Mouse (Mus musculus): ENCODE results near the gene Ocln.

DNA sequence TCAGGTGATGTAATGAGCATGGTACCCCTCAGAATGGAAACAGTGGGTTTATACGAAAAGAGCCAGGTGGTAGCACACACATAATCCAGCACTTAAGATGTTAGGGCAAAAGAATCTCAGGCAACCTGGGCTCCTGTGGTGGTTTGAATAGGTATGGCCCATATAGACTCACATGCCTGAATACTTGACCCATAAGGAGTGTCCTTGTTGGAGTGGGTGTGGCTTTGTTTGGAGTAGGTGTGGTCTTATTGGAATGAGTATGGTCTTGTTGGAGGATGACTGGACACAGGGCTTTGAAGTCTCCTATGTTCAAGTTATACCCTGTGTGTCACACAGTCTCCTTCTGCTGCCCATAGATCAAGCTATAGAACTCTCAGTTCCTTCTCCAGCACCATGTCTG, 15.8 kb upstream of the Ocln start:
- no peak for TF ChIP-seq TAL1 (IDR thresholded peaks at IDR 0.05; ENCODE audit: low read length)
- TF ChIP-seq GATA1 (IDR thresholded peaks at IDR 0.05; ENCODE audit: low read length), result no peak

Measured in erythroblast, embryonic 14.5 days (primary cell).